Mouse (Mus musculus) left cerebral cortex, adult 2 months (tissue): ENCODE results near the gene Nelfb. TPM values are rescaled to one million over a fixed set of nuclear protein-coding genes. Genes with fewer than 3 reads are reported as not detected.

Experiments
- DNase-seq, 2 experiments: peaks; one replicate each; pipeline ENCODE4 v3.0.0; 2021 to 2022; ENCODE audit warnings: low spot score in 2 of 2, mixed read lengths in 1 of 2; ENCODE audit errors: extremely low spot score in 1 of 2
- H3K27ac ChIP-seq: fragments of 200-600 bp; 2 replicates; pipeline ENCODE4 v1.8.1; 2022
- H3K4me3 ChIP-seq: fragments of 200-600 bp; 2 replicates; pipeline ENCODE4 v1.8.1; 2022
- CTCF ChIP-seq: fragments of 200-600 bp; IDR thresholded peaks from 2 replicates; pipeline ENCODE4 v1.8.1; 2022; ENCODE audit warnings: antibody characterized with exemption, mild to moderate bottlenecking, moderate library complexity
- intact Hi-C: fragments of 180-260 bp; cut with DNase I; formaldehyde crosslinking; loops from one replicate; pipeline ENCODE4 v1.15.1; 2025
- total RNA-seq, 2 experiments: library from RNA; stranded (reverse); gene quantifications; 2 replicates each; pipeline ENCODE4 v1.2.3; 2021

Nelfb gene
- total RNA-seq, 2 experiments from 2014 or later, result 53.4 to 64.3 TPM

- 0 out of 2 replicates have a peak overlapping the region, but pooled peaks have one; percentile 13 for H3K27ac ChIP-seq
- no peak for DNase-seq
- no peak for TF ChIP-seq CTCF
- no peak overlapping the region for H3K4me3 ChIP-seq
- intact Hi-C loops, result loop anchor here (5.0 kb wide), 1 partner anchor 133 kb away; no protein-coding TSS in a partner anchor
Observed at GRCm38 (mm10) chr2:25194006-25194405, 17.3 kb downstream of the Nelfb start.

GRCm38 (mm10) chr2:25193330-25193770, 17.9 kb downstream of the Nelfb start:
- Histone ChIP-seq H3K27ac (no peak overlapping the region), H3K4me3 (no peak overlapping the region)
- intact Hi-C loops, result loop anchor here (2.0 to 5.0 kb wide), 4 partner anchors 35 to 134 kb away; partner anchors contain the start of genes Tmem203 and Tprn
- peak; percentile 80 to 84 for DNase-seq
- peak; percentile 94 for TF ChIP-seq CTCF

- TF ChIP-seq CTCF, result no peak
- DNase-seq, result no peak
- no peak overlapping the region for H3K27ac ChIP-seq
- H3K4me3 ChIP-seq, result no peak overlapping the region
- intact Hi-C loops, result no loop called here
Observed at GRCm38 (mm10) chr2:25187841-25188240, 23.4 kb downstream of the Nelfb start.

GRCm38 (mm10) chr2:25186575-25186930, 24.7 kb downstream of the Nelfb start:
- no peak for DNase-seq
- no peak overlapping the region for H3K27ac ChIP-seq
- intact Hi-C loops, result loop anchor here (1.0 kb wide), 1 partner anchor 87 kb away; no protein-coding TSS in a partner anchor
- H3K4me3 ChIP-seq, result no peak overlapping the region
- TF ChIP-seq CTCF, result no peak

GRCm38 (mm10) chr2:25185625-25186574, 25.4 kb downstream of the Nelfb start:
- peak; percentile 51 to 52 for DNase-seq
- intact Hi-C loops, result loop anchor here (1.0 kb wide), 1 partner anchor 87 kb away; no protein-coding TSS in a partner anchor
- TF ChIP-seq CTCF, result peak; percentile 43
- Histone ChIP-seq H3K27ac (peak overlapping the region; percentile 67; the same call in 1 of the 2 replicates), H3K4me3 (peak overlapping the region; percentile 35)

GRCm38 (mm10) chr2:25184496-25184895, 26.8 kb downstream of the Nelfb start:
- intact Hi-C loops, result no loop called here
- H3K27ac ChIP-seq, result no peak overlapping the region
- no peak for TF ChIP-seq CTCF
- no peak overlapping the region for H3K4me3 ChIP-seq
- no peak for DNase-seq

- Histone ChIP-seq H3K27ac (no peak overlapping the region), H3K4me3 (peak overlapping the region; percentile 54)
- intact Hi-C loops, result no loop called here
- no peak for DNase-seq
- TF ChIP-seq CTCF, result no peak
Observed at GRCm38 (mm10) chr2:25183336-25183735, 28.0 kb downstream of the Nelfb start.

- Histone ChIP-seq H3K4me3 (peak overlapping the region; percentile 54), H3K27ac (peak overlapping the region; percentile 41)
- intact Hi-C loops, result no loop called here
- no peak for TF ChIP-seq CTCF
- no peak for DNase-seq
Observed at GRCm38 (mm10) chr2:25182664-25183063, 28.6 kb downstream of the Nelfb start.

- H3K4me3 ChIP-seq, result peak overlapping the region; percentile 54
- intact Hi-C loops, result no loop called here
- no peak for DNase-seq
- TF ChIP-seq CTCF, result no peak; the same call in 1 of the 2 replicates
- peak overlapping the region; percentile 76 for H3K27ac ChIP-seq
Observed at GRCm38 (mm10) chr2:25181891-25182397, 29.3 kb downstream of the Nelfb start.

- H3K4me3 ChIP-seq, result peak overlapping the region; percentile 54
- no peak; the same call in 1 of the 2 replicates for TF ChIP-seq CTCF
- peak overlapping the region; percentile 76 for H3K27ac ChIP-seq
- peak in 1 of 2 experiments; percentile 49 for DNase-seq
- intact Hi-C loops, result no loop called here
Observed at GRCm38 (mm10) chr2:25180973-25181890, 30.1 kb downstream of the Nelfb start.

- DNase-seq, result peak; percentile 89 to 93
- peak within 1 kb of the TSS; percentile 76 for H3K27ac ChIP-seq
- H3K4me3 ChIP-seq, result peak within 1 kb of the TSS; percentile 54
- TF ChIP-seq CTCF, result peak; percentile 49
- intact Hi-C loops, result no loop called here
Observed at GRCm38 (mm10) chr2:25180478-25180903, 30.8 kb downstream of the Nelfb start, which contains the start of gene Nrarp. Nrarp (plus strand) TSS chr2:25180758.
